Mouse (Mus musculus): ENCODE results near the gene Lrp10.

DNA sequence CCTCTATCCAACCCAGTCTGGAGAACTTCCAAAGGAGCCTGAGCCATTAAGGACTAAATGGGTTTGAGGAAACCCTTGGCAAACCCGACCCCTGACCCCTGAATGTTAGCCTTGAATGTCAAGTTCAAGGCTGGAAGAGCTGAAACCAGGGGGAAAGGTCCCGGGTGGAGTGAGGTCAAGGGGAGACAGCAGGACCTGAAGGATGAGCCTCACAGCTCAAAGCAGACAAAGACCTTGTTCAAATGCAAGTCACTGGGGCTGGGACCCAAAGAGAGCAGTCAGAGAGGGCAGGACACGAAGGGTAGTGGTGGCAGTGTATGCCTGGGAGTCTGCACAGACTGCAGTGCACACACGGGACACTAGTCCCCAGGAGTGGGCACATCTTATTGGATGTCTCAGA lies 22.6 kb upstream of the Lrp10 start:
- TF ChIP-seq CTCF (IDR thresholded peaks at IDR 0.05; ENCODE audit: low read depth): no peak
- TF ChIP-seq EP300 (IDR thresholded peaks at IDR 0.05; ENCODE audit: low read depth): no peak

All from liver, postnatal 0 days (tissue).